In the genomic region with DNA sequence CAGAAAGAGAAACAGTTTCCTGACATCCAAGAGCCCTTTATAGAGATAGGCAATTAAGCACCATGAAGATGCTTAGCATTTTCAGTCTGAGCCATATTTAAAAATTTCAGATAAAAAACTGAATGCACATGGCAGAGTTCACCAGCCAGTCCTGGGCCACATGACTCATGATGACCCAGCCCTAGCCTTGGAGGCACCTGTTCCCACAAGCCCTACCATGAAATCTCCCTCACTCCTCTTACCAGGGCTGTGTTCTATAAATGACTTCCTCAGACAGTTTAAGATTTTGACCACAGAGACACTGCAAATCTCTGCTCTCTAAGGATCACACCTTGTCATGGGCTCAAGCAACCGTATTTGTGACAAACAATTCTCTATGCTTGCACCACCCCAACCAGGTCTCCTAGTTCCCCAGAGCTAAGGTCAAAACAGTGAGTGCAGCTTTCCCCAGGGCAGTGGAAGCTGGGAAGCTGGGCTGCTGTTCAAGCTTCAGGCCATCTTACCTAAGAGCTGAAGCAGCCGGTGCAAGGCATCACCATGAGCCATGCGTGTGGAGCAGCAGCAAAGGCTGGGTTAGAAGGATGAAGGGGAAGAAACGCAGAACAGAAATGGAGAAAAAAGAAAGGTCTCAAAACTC, we compare ENCODE assay signal across 11 mouse cellular contexts. TPM values are rescaled to one million over a fixed set of nuclear protein-coding genes. Genes with fewer than 3 reads are reported as not detected.
DNase-seq lines count a peak whose midpoint lies in the region; ATAC-seq and TF ChIP-seq lines count a peak whose summit lies in the region.
"Had no signal": no experiment of that assay in that cellular context is flagged by ENCODE, and none has a peak within 500 bp of the region (broad histone marks: within the 10 kb centered on the region; RNA-seq: fewer than 3 reads in every experiment).

No protein-coding gene starts in this region.

- WGBS in kidney, embryonic 16.5 days, result 86% methylated on average over 4 of the region's 4 CpGs
- WGBS in forebrain, embryonic 12.5 days, result 90% methylated on average over 4 of the region's 4 CpGs
- WGBS in olfactory bulb, adult 2 months, result 77% methylated on average over 4 of the region's 4 CpGs

- TF ChIP-seq POLR2A in olfactory bulb, adult 2 months (IDR thresholded peaks at IDR 0.05; ENCODE audit: insufficient read depth, low read depth, low read length), result no peak

- no peak overlapping the region for H3K9ac ChIP-seq in kidney, embryonic 16.5 days (replicated peaks; ENCODE audit: low read length)
- no peak overlapping the region for H3K9ac ChIP-seq in forebrain, embryonic 12.5 days

- peak overlapping the region; percentile 5; the same call in 1 of the 2 replicates for H3K4me3 ChIP-seq in kidney, embryonic 16.5 days (ENCODE audit: low read length)
- 0 out of 2 replicates have a peak overlapping the region, but pooled peaks have one; percentile 21 for H3K4me3 ChIP-seq in E14TG2a.4 (replicated peaks; ENCODE audit: low read length)
- no peak overlapping the region for H3K4me3 ChIP-seq in forebrain, embryonic 12.5 days (replicated peaks)
- no peak overlapping the region for H3K4me3 ChIP-seq in olfactory bulb, adult 2 months (ENCODE audit: insufficient read depth, low read depth, low read length)
- H3K4me3 ChIP-seq: layer of hippocampus, adult 2 months had no signal

- no peaks in the 10 kb centered on the region for H3K9me3 ChIP-seq in kidney, embryonic 16.5 days (ENCODE audit: low read length)
- H3K9me3 ChIP-seq in E14TG2a.4 (ENCODE audit: low read length), result no peaks in the 10 kb centered on the region
- no peaks in the 10 kb centered on the region for H3K9me3 ChIP-seq in forebrain, embryonic 12.5 days

- TF ChIP-seq CTCF in E14TG2a.4 (conservative IDR thresholded peaks at IDR 0.05; ENCODE audit: low read length), result no peak
- no peak for TF ChIP-seq CTCF in olfactory bulb, adult 2 months (IDR thresholded peaks at IDR 0.05; ENCODE audit: insufficient read depth, low read depth, low read length)

- H3K27me3 ChIP-seq in kidney, embryonic 16.5 days (ENCODE audit: insufficient read depth, low read length), result peaks cover 15% of the 10 kb centered on the region
- peaks cover 14% of the 10 kb centered on the region for H3K27me3 ChIP-seq in E14TG2a.4 (ENCODE audit: insufficient read depth, low read length)
- H3K27me3 ChIP-seq in forebrain, embryonic 12.5 days, result peaks cover 17% of the 10 kb centered on the region

- peaks cover 32% of the 10 kb centered on the region for H3K4me1 ChIP-seq in kidney, embryonic 16.5 days (ENCODE audit: insufficient read depth, low read length)
- peaks cover 86% of the 10 kb centered on the region for H3K4me1 ChIP-seq in E14TG2a.4 (replicated peaks; ENCODE audit: low read depth, low read length)
- peaks cover 66% of the 10 kb centered on the region for H3K4me1 ChIP-seq in forebrain, embryonic 12.5 days
- H3K4me1 ChIP-seq in olfactory bulb, adult 2 months (ENCODE audit: control insufficient read depth, insufficient read depth, low read length), result peaks cover 15% of the 10 kb centered on the region

- no peak for DNase-seq in kidney, adult 8-10 months
- no peak for DNase-seq in frontal cortex, postnatal 10 days (ENCODE audit: low spot score in 2 of 2)
- DNase-seq: cerebellum, adult 8-10 months; gastrocnemius, adult 2 months; lung, postnatal 4 days had no signal

- H3K36me3 ChIP-seq in kidney, embryonic 16.5 days (ENCODE audit: insufficient read depth, low read length), result no peaks in the 10 kb centered on the region
- H3K36me3 ChIP-seq in E14TG2a.4 (ENCODE audit: insufficient read depth, low read length), result peaks cover 38% of the 10 kb centered on the region; the same call in 1 of the 2 replicates
- H3K36me3 ChIP-seq in forebrain, embryonic 12.5 days (replicated peaks), result no peaks in the 10 kb centered on the region

- ATAC-seq in kidney, embryonic 16.5 days (ENCODE audit: low FRiP score, low TSS enrichment), result no peak
- ATAC-seq in forebrain, embryonic 12.5 days (ENCODE audit: low FRiP score), result no peak
- no peak for ATAC-seq in inflammation-experienced regulatory T-cells, adult 6 months

- peak overlapping the region; percentile 21 for H3K4me2 ChIP-seq in kidney, embryonic 16.5 days (replicated peaks; ENCODE audit: low read depth, low read length)
- no peak overlapping the region for H3K4me2 ChIP-seq in forebrain, embryonic 12.5 days

- H3K27ac ChIP-seq in kidney, embryonic 16.5 days (ENCODE audit: low read length), result no peak overlapping the region
- H3K27ac ChIP-seq in forebrain, embryonic 12.5 days, result peak overlapping the region; percentile 61; the same call in 1 of the 2 replicates
- peak overlapping the region; percentile 13; the same call in 1 of the 2 replicates for H3K27ac ChIP-seq in olfactory bulb, adult 2 months (ENCODE audit: insufficient read depth, low read depth, low read length)
- H3K27ac ChIP-seq: gastrocnemius, adult 2 months; layer of hippocampus, adult 2 months had no signal

RNA-seq across cellular contexts. Expression of gene Egln3, which starts 5.3 kb away (rescaled TPM):
- polyA plus RNA-seq in kidney, embryonic 16.5 days (2015; fragmentation: Nextera tagmentation; extraction: Ambion mirVana), result 15.4 and 15.5 TPM in 2 replicates
- polyA plus RNA-seq in forebrain, embryonic 12.5 days (2016; fragmentation: Nextera tagmentation; extraction: Ambion mirVana), result 3.8 and 3.9 TPM in 2 replicates
- polyA plus RNA-seq in olfactory bulb, adult 2 months (2012; ENCODE audit: insufficient read depth, insufficient read length, low replicate concordance, missing spikeins), result not detected in 2 replicates
- polyA plus RNA-seq in inflammation-experienced regulatory T-cells, adult 6 months (2017; shearing (Covaris generic)), result 1 to 10 TPM in 2 of 3 experiments, under 1 TPM in 1; 0.70 to 2.2 (median 2.0) TPM

Comparison
In these comparisons a context has a peak if more than half of its experiments do, and no peak if none do; other contexts are left out.
1. H3K4me3 ChIP-seq: peak in kidney, embryonic 16.5 days (single experiment) and E14TG2a.4 (single experiment); none in forebrain, embryonic 12.5 days (single experiment) and olfactory bulb, adult 2 months (single experiment).